Mouse (Mus musculus) hematopoietic stem cell, adult 5-6 weeks (primary cell): ENCODE results near the gene Myo10. TPM values are rescaled to one million over a fixed set of nuclear protein-coding genes. Genes with fewer than 3 reads are reported as not detected.

ENCODE experiments used
- total RNA-seq: library from RNA; stranded (forward); fragments of 172-1452, 232-1000 nt; gene quantifications from 2 replicates; pipeline ENCODE4 v1.2.3, GENCODE M21; 2017

Myo10 gene
- total RNA-seq, 1 experiment from 2014 or later: 9.3 TPM

Other genes with a start within 250 kb of the Myo10 start
- gene Basp1, start 208.8 kb upstream of the Myo10 start, total RNA-seq: 33.2 and 48.4 TPM in 2 replicates
- 200 and 209 TPM in 2 replicates for gene Retreg1, start 220.7 kb downstream of the Myo10 start, total RNA-seq